10 mouse cellular contexts compared by ENCODE assay signal in genomic region chr2:33165229-33165628, GRCm38 (mm10). TPM values are rescaled to one million over a fixed set of nuclear protein-coding genes. Genes with fewer than 3 reads are reported as not detected.
A peak's percentile ranks its signal among the peaks of the same experiment; 100 is the strongest.
DNase-seq lines count a peak whose midpoint lies in the region; ATAC-seq and TF ChIP-seq lines count a peak whose summit lies in the region.
"Had no signal": no experiment of that assay in that cellular context is flagged by ENCODE, and none has a peak within 500 bp of the region (broad histone marks: within the 10 kb centered on the region; RNA-seq: fewer than 3 reads in every experiment).

No protein-coding gene starts in this region.

- H3K36me3 ChIP-seq in liver, adult 2 months (ENCODE audit: control insufficient read depth, insufficient read depth, low read length): no peaks in the 10 kb centered on the region
- no peaks in the 10 kb centered on the region for H3K36me3 ChIP-seq in heart, embryonic 12.5 days
- H3K36me3 ChIP-seq in liver, postnatal 0 days (replicated peaks; ENCODE audit: insufficient read depth, low read length): no peaks in the 10 kb centered on the region

- no peak overlapping the region for H3K4me2 ChIP-seq in heart, embryonic 12.5 days
- no peak overlapping the region for H3K4me2 ChIP-seq in liver, postnatal 0 days (ENCODE audit: low read depth, low read length)

- H3K9me3 ChIP-seq in heart, embryonic 12.5 days (replicated peaks): no peaks in the 10 kb centered on the region
- no peaks in the 10 kb centered on the region for H3K9me3 ChIP-seq in liver, postnatal 0 days (ENCODE audit: low read length)

- 84% methylated on average over 4 of the region's 4 CpGs for WGBS in liver, adult 2 months
- 71% methylated on average over 4 of the region's 4 CpGs for WGBS in heart, embryonic 12.5 days
- WGBS in liver, postnatal 0 days (ENCODE audit: insufficient replicate concordance): 55% methylated on average over 4 of the region's 4 CpGs

- TF ChIP-seq EP300 in liver, postnatal 0 days (IDR thresholded peaks at IDR 0.05; ENCODE audit: low read depth): no peak

- H3K4me1 ChIP-seq in liver, adult 2 months (ENCODE audit: control insufficient read depth, insufficient read depth, low read length): no peaks in the 10 kb centered on the region
- H3K4me1 ChIP-seq in heart, embryonic 12.5 days (replicated peaks): peaks cover 40% of the 10 kb centered on the region
- H3K4me1 ChIP-seq in liver, postnatal 0 days (ENCODE audit: insufficient read depth): peaks cover 5% of the 10 kb centered on the region; the same call in 1 of the 2 replicates

- TF ChIP-seq POLR2A in liver, adult 2 months (IDR thresholded peaks at IDR 0.05; ENCODE audit: extremely low read depth, insufficient read depth, low read length): no peak

- no peaks in the 10 kb centered on the region for H3K27me3 ChIP-seq in liver, adult 2 months (ENCODE audit: control insufficient read depth, insufficient read depth, low read length)
- no peaks in the 10 kb centered on the region for H3K27me3 ChIP-seq in heart, embryonic 12.5 days (replicated peaks)
- no peaks in the 10 kb centered on the region for H3K27me3 ChIP-seq in liver, postnatal 0 days (ENCODE audit: insufficient read depth, low read length)

- no peak for DNase-seq in liver, adult 2 months (ENCODE audit: extremely low read depth, low read depth, low spot score)
- DNase-seq in liver: no peak
- DNase-seq in kidney, adult 11 months: peak; percentile 71
- DNase-seq in liver, postnatal 0 days: no peak
- DNase-seq in right cerebral cortex, postnatal 14 days: no peak
- DNase-seq: thymus, postnatal 14 days had no signal

- ATAC-seq in heart, embryonic 12.5 days (ENCODE audit: insufficient number of reproducible peaks, low FRiP score): no peak
- no peak for ATAC-seq in liver, postnatal 0 days
- ATAC-seq in activated CD4-positive, CD25-positive, alpha-beta regulatory T cell, adult 4 months: no peak
- ATAC-seq in frontal cortex, adult (ENCODE audit: low TSS enrichment): no peak

- peak overlapping the region; percentile 42; the same call in 1 of the 2 replicates for H3K27ac ChIP-seq in liver, adult 2 months (replicated peaks; ENCODE audit: insufficient read depth, low read depth, low read length)
- peak overlapping the region; percentile 69 for H3K27ac ChIP-seq in heart, embryonic 12.5 days (ENCODE audit: poor library complexity, severe bottlenecking)
- 0 out of 2 replicates have a peak overlapping the region, but pooled peaks have one; percentile 0 for H3K27ac ChIP-seq in liver, postnatal 0 days (ENCODE audit: low read depth)

- H3K4me3 ChIP-seq in liver, adult 2 months (ENCODE audit: insufficient read depth, low read depth, low read length): no peak overlapping the region
- no peak overlapping the region for H3K4me3 ChIP-seq in heart, embryonic 12.5 days
- H3K4me3 ChIP-seq in liver, postnatal 0 days (ENCODE audit: low read depth, low read length): no peak overlapping the region

- H3K9ac ChIP-seq in liver, adult 2 months (ENCODE audit: low read depth, low read length): no peak overlapping the region
- peak overlapping the region; percentile 20; the same call in 1 of the 2 replicates for H3K9ac ChIP-seq in heart, embryonic 12.5 days
- H3K9ac ChIP-seq in liver, postnatal 0 days (replicated peaks): no peak overlapping the region

- TF ChIP-seq CTCF in liver, adult 2 months (IDR thresholded peaks at IDR 0.05; ENCODE audit: low read depth, low read length): no peak
- TF ChIP-seq CTCF in liver, postnatal 0 days (IDR thresholded peaks at IDR 0.05; ENCODE audit: low read depth): no peak

- no peaks in the 10 kb centered on the region for H3K79me2 ChIP-seq in liver, adult 2 months (ENCODE audit: control insufficient read depth, insufficient read depth, low read length)

RNA-seq across cellular contexts. Expression of gene Garnl3, which starts 33.8 kb away (rescaled TPM):
- 0.27 and 0.28 TPM in 2 replicates for total RNA-seq in liver, adult 2 months (2014; rRNA removed)
- polyA plus RNA-seq in liver, adult 2 months (2012; rRNA removed): 0.11 and 0.17 TPM in 2 replicates
- polyA plus RNA-seq in heart, embryonic 12.5 days (2016; fragmentation: Nextera tagmentation; extraction: Ambion mirVana): 14.0 and 18.0 TPM in 2 replicates
- 0.40 and 0.50 TPM in 2 replicates for polyA plus RNA-seq in liver, postnatal 0 days (2015; fragmentation: Nextera tagmentation; extraction: Ambion mirVana)
- under 1 TPM in 1 of 2 experiments, not detected in 1; 0.22 TPM for polyA plus RNA-seq in activated CD4-positive, CD25-positive, alpha-beta regulatory T cell, adult 4 months (2017; shearing (Covaris generic))
- total RNA-seq: megakaryocyte progenitor cell, adult 5-6 weeks had no signal

RNA-seq across cellular contexts. Expression of gene Angptl2, which starts 50.6 kb away (rescaled TPM):
- 11.3 and 15.4 TPM in 2 replicates for total RNA-seq in liver, adult 2 months (2014; rRNA removed)
- 16.4 and 17.0 TPM in 2 replicates for polyA plus RNA-seq in liver, adult 2 months (2012; rRNA removed)
- 54.6 and 54.7 TPM in 2 replicates for polyA plus RNA-seq in heart, embryonic 12.5 days (2016; fragmentation: Nextera tagmentation; extraction: Ambion mirVana)
- polyA plus RNA-seq in liver, postnatal 0 days (2015; fragmentation: Nextera tagmentation; extraction: Ambion mirVana): 3.8 and 4.4 TPM in 2 replicates
- 10 to 100 TPM in 1 of 2 experiments, 1 to 10 TPM in 1; 7.8 to 11.3 TPM for polyA plus RNA-seq in activated CD4-positive, CD25-positive, alpha-beta regulatory T cell, adult 4 months (2017; shearing (Covaris generic))

Comparison
In these comparisons a context has a peak if more than half of its experiments do, and no peak if none do; other contexts are left out.
1. H3K27ac ChIP-seq: peak in every context shown above with its lines; median percentile 69 in heart, embryonic 12.5 days; 42 in liver, adult 2 months; 0 in liver, postnatal 0 days.
2. RNA of gene Garnl3, which starts 33.8 kb away (polyA plus RNA-seq): 14.0 to 18.0 TPM in heart, embryonic 12.5 days; 0.40 to 0.50 TPM in liver, postnatal 0 days, 0.22 TPM in activated CD4-positive, CD25-positive, alpha-beta regulatory T cell, adult 4 months and 0.11 to 0.17 TPM in liver, adult 2 months; every median in the first group is over 10 times any median in the second.